Mouse (Mus musculus): ENCODE measurements at regions not wholly inside any gene's neighbourhood (a gene's known extent, or its start where the extent isn't known, plus 50 kb on each side); places are given as distances from the start of the nearest gene placed in this dataset.

GRCm38 (mm10) chr19:21051872-21052271 is 97.9 kb upstream of the Tmc1 start:
- Histone ChIP-seq H3K9me3 (replicated peaks; ENCODE audit: control insufficient read depth, low read length) (no peaks in the 10 kb centered on the region), H3K27me3 (ENCODE audit: control insufficient read depth, insufficient read depth, low read length) (no peaks in the 10 kb centered on the region), H3K4me3 (ENCODE audit: low read depth, low read length) (no peak overlapping the region), H3K36me3 (ENCODE audit: control insufficient read depth, insufficient read depth, low read length) (no peaks in the 10 kb centered on the region), H3K4me1 (ENCODE audit: control insufficient read depth, insufficient read depth, low read length) (no peaks in the 10 kb centered on the region), H3K27ac (ENCODE audit: low read depth, low read length) (no peak overlapping the region), H3K4me2 (no peak overlapping the region), H3K9ac (ENCODE audit: low read depth, low read length) (no peak overlapping the region)
- 76% methylated on average over 4 of the region's 4 CpGs for WGBS (ENCODE audit: insufficient replicate concordance)
- ATAC-seq (replicated peaks; ENCODE audit: insufficient number of reproducible peaks, low FRiP score, low TSS enrichment) = no peak

- no peaks in the 10 kb centered on the region for H3K9me3 ChIP-seq (replicated peaks; ENCODE audit: control insufficient read depth, low read length)
- no peak for ATAC-seq (replicated peaks; ENCODE audit: insufficient number of reproducible peaks, low FRiP score, low TSS enrichment)
- no peak overlapping the region for H3K4me2 ChIP-seq
- H3K27me3 ChIP-seq (ENCODE audit: control insufficient read depth, insufficient read depth, low read length) = no peaks in the 10 kb centered on the region
- H3K27ac ChIP-seq (ENCODE audit: low read depth, low read length) = no peak overlapping the region
- no peak overlapping the region for H3K4me3 ChIP-seq (ENCODE audit: low read depth, low read length)
- H3K9ac ChIP-seq (ENCODE audit: low read depth, low read length) = no peak overlapping the region
- no peaks in the 10 kb centered on the region for H3K4me1 ChIP-seq (ENCODE audit: control insufficient read depth, insufficient read depth, low read length)
- WGBS (ENCODE audit: insufficient replicate concordance) = 62% methylated on average over 9 of the region's 9 CpGs
- no peaks in the 10 kb centered on the region for H3K36me3 ChIP-seq (ENCODE audit: control insufficient read depth, insufficient read depth, low read length)
These were observed 97.2 kb upstream of the Tmc1 start for GRCm38 (mm10) chr19:21050994-21051721.

- no peak overlapping the region for H3K4me2 ChIP-seq
- no peak overlapping the region for H3K4me3 ChIP-seq (ENCODE audit: low read depth, low read length)
- no peak overlapping the region for H3K27ac ChIP-seq (ENCODE audit: low read depth, low read length)
- ATAC-seq (replicated peaks; ENCODE audit: insufficient number of reproducible peaks, low FRiP score, low TSS enrichment) = no peak
- no peaks in the 10 kb centered on the region for H3K36me3 ChIP-seq (ENCODE audit: control insufficient read depth, insufficient read depth, low read length)
- no peaks in the 10 kb centered on the region for H3K4me1 ChIP-seq (ENCODE audit: control insufficient read depth, insufficient read depth, low read length)
- no peaks in the 10 kb centered on the region for H3K9me3 ChIP-seq (replicated peaks; ENCODE audit: control insufficient read depth, low read length)
- no peak overlapping the region for H3K9ac ChIP-seq (ENCODE audit: low read depth, low read length)
- no peaks in the 10 kb centered on the region for H3K27me3 ChIP-seq (ENCODE audit: control insufficient read depth, insufficient read depth, low read length)
These were observed 95.3 kb upstream of the Tmc1 start for GRCm38 (mm10) chr19:21049301-21049700.

- no peak for ATAC-seq (replicated peaks; ENCODE audit: insufficient number of reproducible peaks, low FRiP score, low TSS enrichment)
- Histone ChIP-seq H3K9me3 (replicated peaks; ENCODE audit: control insufficient read depth, low read length) (no peaks in the 10 kb centered on the region), H3K4me3 (ENCODE audit: low read depth, low read length) (no peak overlapping the region), H3K9ac (ENCODE audit: low read depth, low read length) (no peak overlapping the region), H3K27me3 (ENCODE audit: control insufficient read depth, insufficient read depth, low read length) (no peaks in the 10 kb centered on the region), H3K36me3 (ENCODE audit: control insufficient read depth, insufficient read depth, low read length) (no peaks in the 10 kb centered on the region), H3K4me1 (ENCODE audit: control insufficient read depth, insufficient read depth, low read length) (no peaks in the 10 kb centered on the region), H3K27ac (ENCODE audit: low read depth, low read length) (no peak overlapping the region), H3K4me2 (no peak overlapping the region)
- 72% methylated on average over 12 of the region's 12 CpGs for WGBS (ENCODE audit: insufficient replicate concordance)
These were observed 91.6 kb upstream of the Tmc1 start for GRCm38 (mm10) chr19:21045565-21045964.

- Histone ChIP-seq H3K4me1 (ENCODE audit: control insufficient read depth, insufficient read depth, low read length) (no peaks in the 10 kb centered on the region), H3K4me3 (ENCODE audit: low read depth, low read length) (no peak overlapping the region), H3K9me3 (replicated peaks; ENCODE audit: control insufficient read depth, low read length) (no peaks in the 10 kb centered on the region), H3K27ac (ENCODE audit: low read depth, low read length) (no peak overlapping the region), H3K36me3 (ENCODE audit: control insufficient read depth, insufficient read depth, low read length) (no peaks in the 10 kb centered on the region), H3K9ac (ENCODE audit: low read depth, low read length) (no peak overlapping the region), H3K27me3 (ENCODE audit: control insufficient read depth, insufficient read depth, low read length) (no peaks in the 10 kb centered on the region), H3K4me2 (no peak overlapping the region)
- ATAC-seq (replicated peaks; ENCODE audit: insufficient number of reproducible peaks, low FRiP score, low TSS enrichment) = no peak
- 87% methylated on average over 4 of the region's 4 CpGs for WGBS (ENCODE audit: insufficient replicate concordance)
These were observed 90.0 kb upstream of the Tmc1 start for GRCm38 (mm10) chr19:21043958-21044357.

- 68% methylated on average over 3 of the region's 3 CpGs for WGBS (ENCODE audit: insufficient replicate concordance)
These were observed 88.5 kb upstream of the Tmc1 start for GRCm38 (mm10) chr19:21042536-21042935.

GRCm38 (mm10) chr19:21037448-21038077 is 83.6 kb upstream of the Tmc1 start:
- H3K4me3 ChIP-seq (ENCODE audit: low read depth, low read length) = no peak overlapping the region
- H3K9me3 ChIP-seq (replicated peaks; ENCODE audit: control insufficient read depth, low read length) = no peaks in the 10 kb centered on the region
- no peak overlapping the region for H3K9ac ChIP-seq (ENCODE audit: low read depth, low read length)
- no peak overlapping the region for H3K4me2 ChIP-seq
- 40% methylated on average over 10 of the region's 10 CpGs for WGBS (ENCODE audit: insufficient replicate concordance)
- H3K36me3 ChIP-seq (ENCODE audit: control insufficient read depth, insufficient read depth, low read length) = no peaks in the 10 kb centered on the region
- no peak overlapping the region for H3K27ac ChIP-seq (ENCODE audit: low read depth, low read length)
- ATAC-seq (replicated peaks; ENCODE audit: insufficient number of reproducible peaks, low FRiP score, low TSS enrichment) = no peak
- no peaks in the 10 kb centered on the region; the same call in 1 of the 2 replicates for H3K4me1 ChIP-seq (ENCODE audit: control insufficient read depth, insufficient read depth, low read length)
- no peaks in the 10 kb centered on the region for H3K27me3 ChIP-seq (ENCODE audit: control insufficient read depth, insufficient read depth, low read length)

More at GRCm38 (mm10) chr19:21042536-21042935, 88.5 kb upstream of the Tmc1 start:
- H3K4me3 ChIP-seq (ENCODE audit: low read depth, low read length) = no peak overlapping the region
- H3K4me2 ChIP-seq = no peak overlapping the region
- no peaks in the 10 kb centered on the region for H3K27me3 ChIP-seq (ENCODE audit: control insufficient read depth, insufficient read depth, low read length)
- H3K36me3 ChIP-seq (ENCODE audit: control insufficient read depth, insufficient read depth, low read length) = no peaks in the 10 kb centered on the region
- H3K27ac ChIP-seq (ENCODE audit: low read depth, low read length) = no peak overlapping the region
- no peak for ATAC-seq (replicated peaks; ENCODE audit: insufficient number of reproducible peaks, low FRiP score, low TSS enrichment)
- H3K4me1 ChIP-seq (ENCODE audit: control insufficient read depth, insufficient read depth, low read length) = no peaks in the 10 kb centered on the region
- no peak overlapping the region for H3K9ac ChIP-seq (ENCODE audit: low read depth, low read length)
- no peaks in the 10 kb centered on the region for H3K9me3 ChIP-seq (replicated peaks; ENCODE audit: control insufficient read depth, low read length)

- no peaks in the 10 kb centered on the region for H3K9me3 ChIP-seq (replicated peaks; ENCODE audit: control insufficient read depth, low read length)
- no peaks in the 10 kb centered on the region for H3K27me3 ChIP-seq (ENCODE audit: control insufficient read depth, insufficient read depth, low read length)
- no peak overlapping the region for H3K27ac ChIP-seq (ENCODE audit: low read depth, low read length)
- H3K4me2 ChIP-seq = no peak overlapping the region
- ATAC-seq (replicated peaks; ENCODE audit: insufficient number of reproducible peaks, low FRiP score, low TSS enrichment) = peak; percentile 42; the same call in 1 of the 2 replicates
- H3K9ac ChIP-seq (ENCODE audit: low read depth, low read length) = no peak overlapping the region
- no peaks in the 10 kb centered on the region; the same call in 1 of the 2 replicates for H3K4me1 ChIP-seq (ENCODE audit: control insufficient read depth, insufficient read depth, low read length)
- H3K4me3 ChIP-seq (ENCODE audit: low read depth, low read length) = no peak overlapping the region
- no peaks in the 10 kb centered on the region for H3K36me3 ChIP-seq (ENCODE audit: control insufficient read depth, insufficient read depth, low read length)
- WGBS (ENCODE audit: insufficient replicate concordance) = 44% methylated on average over 14 of the region's 14 CpGs
These were observed 82.8 kb upstream of the Tmc1 start for GRCm38 (mm10) chr19:21036507-21037425.

All from heart, embryonic 11.5 days (tissue).